Mouse (Mus musculus): ENCODE measurements around the gene Ttc28.
"Not testable (repeated sequence)": the region's sequence is repeated elsewhere in the genome, so short reads cannot be mapped to it uniquely, and the experiment has no call there.

Gene Ttc28

GRCm38 (mm10) chr5:110879584-110880374 is at the start of gene Ttc28:
Gene Ttc28 (plus strand): TSS chr5:110879803.
- peak; percentile 88 to 89 for DNase-seq

- DNase-seq: no peak
Observed at GRCm38 (mm10) chr5:110831036-110831720, 48.4 kb upstream of the Ttc28 start.

DNA sequence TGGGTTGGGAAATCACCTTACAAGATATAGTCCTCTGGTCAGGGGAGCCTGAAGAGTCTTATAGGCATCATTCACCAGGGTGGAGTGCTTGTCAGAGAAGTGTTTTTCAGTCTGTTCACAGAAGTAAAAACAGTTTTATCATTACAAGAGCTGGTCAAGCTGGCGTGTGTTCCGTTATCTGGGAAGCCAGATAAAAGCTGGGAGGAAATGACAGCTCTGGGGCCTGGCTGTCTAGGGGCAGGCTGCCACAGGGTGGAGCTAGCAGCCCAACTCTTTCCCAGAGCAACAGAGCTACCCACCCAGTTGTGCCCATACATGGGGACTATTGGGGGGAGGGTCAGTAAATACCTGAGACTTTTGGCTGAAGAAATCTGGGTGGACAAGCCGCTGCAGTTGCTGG is 43.6 kb upstream of the Ttc28 start:
- peak; percentile 26 to 28 for DNase-seq

DNA sequence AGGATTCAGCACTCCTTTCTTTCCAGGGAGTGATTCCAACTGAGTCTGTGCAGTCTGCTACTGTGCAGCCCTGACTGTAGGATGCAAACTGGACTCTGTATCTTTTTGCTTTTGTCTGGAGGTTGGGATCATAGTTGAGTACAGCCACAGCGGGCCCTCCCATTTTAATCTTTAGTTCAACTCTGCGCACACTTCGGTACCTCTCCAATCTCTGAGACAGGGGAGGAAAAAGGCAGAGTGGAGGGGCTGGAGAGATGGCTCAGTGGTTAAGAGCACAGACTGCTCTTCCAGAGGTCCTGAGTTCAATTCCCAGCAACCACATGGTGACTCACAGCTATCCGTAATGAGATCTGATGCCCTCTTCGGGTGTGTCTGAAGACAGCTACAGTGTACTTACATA is 41.6 kb upstream of the Ttc28 start:
- not testable (repeated sequence) for DNase-seq

- no peak for DNase-seq
Observed at GRCm38 (mm10) chr5:110839038-110839677, 40.4 kb upstream of the Ttc28 start.

- peak; percentile 96 to 97 for DNase-seq
Observed at GRCm38 (mm10) chr5:110839678-110840365, 39.8 kb upstream of the Ttc28 start, which contains the start of the genes Hscb and Chek2. Gene Hscb (minus strand): TSS chr5:110839777. Gene Chek2 (plus strand): TSS chr5:110839979.

DNA sequence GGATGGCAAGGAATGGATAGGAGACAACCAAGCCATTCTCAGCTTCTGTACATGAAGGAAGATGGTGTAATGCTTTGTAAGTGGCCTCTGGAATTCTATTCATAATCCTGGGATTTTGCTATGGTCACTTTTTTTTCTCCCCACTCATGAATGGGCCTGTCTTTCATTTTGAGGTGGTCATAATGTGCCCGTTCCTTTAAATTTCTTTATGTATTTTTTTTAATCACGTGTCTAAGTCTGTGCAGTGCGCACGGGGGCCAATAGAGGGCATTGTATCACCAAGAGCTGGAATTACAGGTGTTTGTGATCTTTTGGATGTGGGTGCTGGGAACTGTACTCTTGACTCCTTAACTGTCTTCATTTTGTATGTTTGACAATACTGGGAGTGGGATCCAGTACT is 39.1 kb upstream of the Ttc28 start:
- DNase-seq: peak; percentile 65 to 68

- peak; percentile 1 to 15 for DNase-seq
Observed at GRCm38 (mm10) chr5:110841046-110841862, 38.3 kb upstream of the Ttc28 start.

DNA sequence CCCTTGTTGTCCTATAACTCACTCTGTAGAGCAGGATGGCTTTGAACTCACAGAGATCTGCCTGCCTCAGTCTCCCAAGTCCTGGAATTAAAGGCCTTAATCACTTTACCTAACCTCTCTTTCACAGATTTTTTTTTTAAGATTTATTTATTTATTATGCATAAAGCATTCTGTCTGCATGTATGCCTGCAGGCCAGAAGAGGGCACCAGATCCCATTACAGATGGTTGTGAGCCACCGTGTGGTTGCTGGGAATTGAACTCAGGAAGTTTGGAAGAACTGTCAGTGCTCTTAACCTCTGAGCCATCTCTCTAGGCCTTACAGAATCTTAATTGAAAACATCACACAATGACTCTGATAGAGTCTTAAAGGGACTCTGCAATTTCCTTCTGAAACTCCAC is 26.6 kb upstream of the Ttc28 start:
- DNase-seq: no peak

DNA sequence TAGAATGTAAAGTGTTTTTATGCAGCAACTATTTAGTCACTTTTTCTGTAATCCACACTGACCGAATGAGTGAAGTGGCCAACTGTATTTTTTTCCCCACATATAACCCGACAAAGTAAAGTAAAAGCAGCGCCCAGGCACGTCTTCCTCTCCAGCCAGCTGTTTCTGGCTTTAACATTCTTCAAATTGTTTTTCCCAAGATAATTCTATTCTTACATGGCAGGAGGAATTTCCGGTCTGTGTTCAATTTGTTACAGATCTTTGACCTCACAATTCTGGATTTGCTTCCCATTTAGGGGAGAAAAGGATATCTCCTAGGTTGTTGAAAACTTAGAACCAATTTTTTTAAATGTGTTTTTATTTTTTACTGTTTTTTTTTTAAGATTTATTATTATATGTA is 22.5 kb upstream of the Ttc28 start:
- no peak for DNase-seq

- DNase-seq: no peak
Observed at GRCm38 (mm10) chr5:110859013-110859650, 20.5 kb upstream of the Ttc28 start.

GRCm38 (mm10) chr5:110860445-110860844 is 19.2 kb upstream of the Ttc28 start:
- no peak for DNase-seq

- DNase-seq: no peak
Observed at GRCm38 (mm10) chr5:110868460-110868859, 11.1 kb upstream of the Ttc28 start.

DNA sequence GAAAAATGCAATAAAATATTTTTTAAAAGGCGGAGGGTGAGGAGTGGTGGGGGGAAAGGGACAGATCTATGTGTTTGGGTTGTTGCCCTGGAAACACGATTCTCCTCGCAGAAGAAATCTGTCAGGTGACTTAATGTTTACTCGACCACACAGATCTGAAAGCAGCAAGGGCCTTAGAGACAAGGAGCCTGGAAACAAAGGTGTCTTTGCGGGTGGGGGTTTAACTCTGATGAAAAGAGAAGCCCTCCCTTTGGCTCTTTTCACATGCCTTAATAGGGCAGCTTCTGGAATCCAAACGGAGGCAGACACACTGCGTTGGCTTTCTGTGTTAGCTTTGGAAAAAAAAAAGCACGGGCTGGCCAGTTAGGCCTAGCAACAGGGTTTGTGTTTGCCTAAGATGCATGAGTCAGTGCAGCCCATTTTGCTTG is 10.3 kb upstream of the Ttc28 start:
- DNase-seq: no peak

- no peak for DNase-seq
Observed at GRCm38 (mm10) chr5:110873160-110873559, 6.4 kb upstream of the Ttc28 start.

DNA sequence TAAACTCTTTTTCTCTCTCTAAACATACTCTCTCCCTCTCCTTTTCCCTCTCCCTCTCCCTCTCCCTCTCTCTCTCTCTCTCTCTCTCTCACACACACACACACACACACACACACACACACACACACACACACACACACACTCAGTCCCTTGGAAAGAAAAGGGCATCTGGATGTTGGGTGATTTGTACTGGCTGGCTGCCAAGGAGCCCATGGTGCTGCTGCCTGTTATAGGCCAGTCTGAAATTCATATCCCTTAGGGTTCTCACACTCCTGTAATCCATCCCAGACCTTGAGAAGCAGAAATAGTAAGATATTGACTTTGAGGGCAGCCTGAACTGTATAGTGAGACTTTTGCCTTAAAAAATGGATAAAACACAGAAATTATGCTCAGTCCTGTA is 4.9 kb upstream of the Ttc28 start:
- DNase-seq: no peak

GRCm38 (mm10) chr5:110875286-110875685 is 4.3 kb upstream of the Ttc28 start:
- DNase-seq: no peak

- DNase-seq: no peak
Observed at GRCm38 (mm10) chr5:110877666-110878505, 1.7 kb upstream of the Ttc28 start.

DNA sequence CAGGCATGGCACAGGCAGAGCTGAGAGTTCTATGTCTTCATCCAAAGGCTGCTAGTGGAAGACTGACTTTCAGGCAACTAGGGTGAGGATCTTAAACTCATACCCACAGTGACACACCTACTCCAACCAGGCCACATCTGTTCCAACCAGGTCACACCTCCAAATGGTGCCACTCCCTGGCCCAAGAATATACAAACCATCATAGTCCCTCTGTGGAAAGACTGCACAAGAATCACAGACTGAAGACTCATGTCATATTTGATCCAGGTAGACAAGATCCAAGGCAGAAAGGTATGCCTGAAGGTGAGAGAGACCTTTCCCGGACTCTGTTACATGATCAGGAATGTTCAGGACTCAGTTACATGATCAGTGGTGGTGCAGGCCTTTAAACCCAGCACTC is 1.1 kb upstream of the Ttc28 start:
- DNase-seq: not testable (repeated sequence)

GRCm38 (mm10) chr5:110879042-110879441 is 561 bp upstream of the Ttc28 start:
- no peak for DNase-seq

DNA sequence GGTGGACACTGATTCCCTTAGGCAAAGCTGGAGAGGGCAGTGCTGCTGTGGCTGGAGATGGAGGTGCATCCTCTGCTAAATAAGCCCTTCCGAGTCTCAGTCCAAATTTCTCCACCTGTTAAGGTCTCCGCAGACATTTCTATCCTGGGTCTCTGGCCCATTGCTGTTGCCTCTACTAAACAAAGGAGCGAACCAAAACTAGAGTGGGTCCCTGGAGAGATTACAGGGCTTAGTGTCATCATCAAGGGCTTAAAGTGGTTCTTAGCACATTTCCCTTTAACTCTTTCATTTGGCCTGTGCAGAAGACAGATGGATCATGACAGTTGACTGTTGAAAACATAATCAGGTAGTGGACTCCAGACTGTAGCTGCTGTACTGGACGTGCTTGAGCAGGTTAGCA is 9.0 kb downstream of the Ttc28 start:
- DNase-seq: no peak

All from thymus, postnatal 36 days (tissue).